Mouse (Mus musculus): ENCODE results near the gene Kcnab2. TPM values are rescaled to one million over a fixed set of nuclear protein-coding genes. Genes with fewer than 3 reads are reported as not detected.

The Kcnab2 gene
- polyA plus RNA-seq, 2 experiments from 2014 or later: 91.1 to 112 TPM

DNA sequence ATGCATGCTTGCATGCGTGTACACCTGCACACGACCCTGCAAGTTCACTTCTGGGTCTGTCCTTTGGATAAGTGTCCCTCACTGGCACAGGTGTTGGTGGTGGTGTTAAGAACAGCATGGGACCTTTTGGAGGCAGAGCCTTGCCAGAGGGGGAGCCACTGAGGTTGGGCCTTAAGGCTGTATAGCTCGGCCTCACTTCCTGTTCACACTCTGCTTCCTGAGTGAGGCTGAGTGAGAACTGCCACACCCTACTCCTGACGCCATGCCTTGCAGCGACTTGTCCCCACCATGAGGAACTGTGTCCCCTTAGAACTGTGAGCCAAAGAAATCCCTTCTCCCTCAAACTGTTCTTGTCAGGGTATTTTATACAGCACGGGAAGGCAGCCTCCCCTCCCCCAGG lies 26.3 kb downstream of the Kcnab2 start:
- no peak for ATAC-seq

DNA sequence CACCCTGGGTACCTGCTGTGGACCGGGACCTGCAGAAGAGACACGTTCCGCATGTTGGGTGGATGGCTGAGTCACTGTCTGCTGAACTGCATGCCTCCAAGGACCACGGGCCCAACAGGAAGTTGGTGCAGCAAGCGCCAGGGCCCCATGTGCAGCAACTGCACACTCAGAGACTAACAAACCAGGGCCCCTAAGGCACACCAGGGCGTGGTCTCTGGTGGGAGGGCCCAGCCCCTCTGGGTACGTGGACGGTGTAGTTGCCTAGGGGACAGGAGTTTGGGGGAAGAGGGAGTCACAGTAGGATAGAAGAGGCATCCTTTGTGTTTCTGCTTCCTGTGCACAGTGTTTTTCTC lies 29.0 kb downstream of the Kcnab2 start:
- peak; percentile 76 for ATAC-seq

DNA sequence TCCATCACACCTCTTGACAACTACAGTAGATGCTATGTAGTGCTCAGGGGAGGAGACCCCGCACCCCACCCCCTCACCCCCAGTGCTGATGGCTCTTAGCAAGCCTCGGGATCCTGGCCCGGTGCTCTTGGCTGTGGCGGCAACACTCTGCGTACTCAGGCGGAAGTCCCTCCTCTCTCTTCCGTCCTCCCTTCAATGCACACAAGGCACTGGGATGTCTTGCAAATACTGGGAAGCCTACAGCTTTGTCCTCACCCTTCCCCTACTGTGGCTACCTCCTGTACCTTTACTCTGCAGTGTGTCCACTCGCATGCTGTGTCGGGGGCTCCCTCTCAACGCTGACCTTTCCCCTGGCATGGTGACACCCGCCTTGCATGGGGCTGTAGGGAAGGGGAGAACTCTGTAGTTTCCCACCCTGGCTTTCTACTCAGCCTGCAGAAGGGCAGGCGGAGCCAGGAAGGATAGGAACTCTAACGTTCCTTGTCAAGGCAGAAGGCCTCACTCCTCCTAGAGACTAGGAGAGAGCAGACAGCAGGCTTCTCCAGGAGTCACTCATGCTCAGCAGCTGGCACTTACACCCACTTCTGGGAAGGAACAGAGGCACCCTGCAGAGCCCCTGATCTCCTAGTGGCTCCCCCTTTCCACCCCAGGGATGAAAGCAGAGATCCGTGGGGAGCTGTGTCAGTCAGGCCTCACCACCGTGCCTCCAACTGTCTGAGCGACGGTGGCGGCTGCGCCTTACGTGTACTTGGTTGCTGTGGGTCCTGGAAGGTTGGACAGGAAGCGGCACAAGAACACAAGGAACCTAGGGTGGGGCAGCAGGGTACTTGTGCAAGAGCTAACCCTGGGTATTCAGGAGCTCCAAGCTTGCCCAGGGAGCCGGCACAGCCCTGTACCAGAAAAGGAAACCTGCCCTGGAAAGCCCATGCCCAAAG lies 29.7 kb downstream of the Kcnab2 start:
- ATAC-seq: peak; percentile 26

DNA sequence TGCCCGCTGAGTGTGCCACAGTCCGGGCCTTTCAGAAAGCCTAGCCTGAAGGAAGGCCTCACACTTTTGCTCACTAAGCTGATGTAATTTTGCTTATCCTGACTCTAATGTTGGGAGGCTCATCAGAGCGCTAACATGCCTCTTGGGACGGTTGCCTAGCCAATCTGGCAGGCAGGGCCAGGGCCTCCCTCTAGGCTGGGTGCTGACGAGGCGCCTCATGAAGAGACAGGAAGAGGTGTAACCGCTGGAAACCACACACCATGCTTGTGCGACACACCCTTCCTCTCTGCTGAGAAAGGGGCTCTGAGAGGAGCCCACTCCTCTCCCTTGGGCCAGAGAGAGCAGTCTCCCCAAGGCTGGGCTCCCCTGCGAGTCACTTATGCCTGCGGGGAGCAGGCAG lies 31.5 kb downstream of the Kcnab2 start:
- peak; percentile 82 for ATAC-seq

DNA sequence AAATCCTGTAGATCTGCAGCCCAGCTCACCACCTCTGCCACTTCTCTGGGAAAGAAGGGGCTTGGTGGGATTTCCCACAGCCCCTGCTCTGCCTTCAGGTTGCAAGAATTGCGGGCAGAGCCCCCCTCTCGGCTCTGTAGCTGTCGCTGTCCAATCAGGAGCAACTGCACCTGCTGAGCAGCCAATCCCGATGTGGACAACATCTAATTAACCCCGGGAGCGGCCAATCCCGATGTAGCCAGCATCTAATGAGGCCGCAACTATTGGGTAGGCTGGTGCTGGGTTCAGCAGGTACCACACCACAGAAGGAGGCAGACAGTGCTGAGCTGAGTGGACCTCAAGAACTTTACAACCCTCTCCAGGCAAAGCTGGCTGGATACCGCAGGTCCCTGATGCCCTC lies 36.1 kb downstream of the Kcnab2 start:
- no peak for ATAC-seq

DNA sequence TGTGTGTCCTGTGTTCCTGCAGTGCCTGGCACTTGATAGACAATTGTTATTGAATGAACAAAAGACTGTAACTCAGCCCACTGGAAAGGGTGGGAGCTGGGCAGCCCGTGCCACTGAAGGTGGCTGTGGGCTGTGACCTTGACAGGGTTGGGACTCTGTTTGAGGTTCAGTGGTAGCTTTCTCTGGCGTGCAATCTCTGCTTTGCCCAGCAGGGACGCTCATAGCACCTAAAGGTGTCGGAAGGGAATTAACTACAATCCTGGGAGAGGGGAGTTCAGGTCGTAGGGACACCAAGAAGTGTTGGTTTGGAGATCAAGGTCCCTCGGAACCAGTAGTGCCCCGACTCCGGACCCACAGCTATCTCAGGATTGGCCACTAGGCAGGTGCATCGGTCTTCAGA lies 36.8 kb downstream of the Kcnab2 start:
- no peak for ATAC-seq

DNA sequence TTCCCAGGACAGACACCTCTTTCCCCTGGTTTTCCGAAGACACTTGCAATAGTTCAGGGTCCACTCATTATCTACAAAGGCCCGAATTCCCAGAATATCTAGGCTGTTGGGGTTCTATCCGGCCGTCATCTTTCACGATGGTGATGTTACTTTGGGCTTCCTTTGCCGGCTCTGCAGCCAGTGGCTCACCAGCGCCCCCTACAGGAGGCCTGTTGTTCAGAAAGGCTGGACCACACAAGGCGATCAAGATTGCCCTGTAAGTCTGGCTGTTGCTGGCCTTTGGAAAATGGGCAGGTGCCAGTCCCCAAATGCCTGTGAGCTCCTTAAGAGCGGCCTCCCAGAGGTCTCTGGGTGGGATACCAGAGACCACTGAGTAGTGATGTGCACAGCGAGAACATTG lies 42.4 kb downstream of the Kcnab2 start:
- ATAC-seq: peak; percentile 34

DNA sequence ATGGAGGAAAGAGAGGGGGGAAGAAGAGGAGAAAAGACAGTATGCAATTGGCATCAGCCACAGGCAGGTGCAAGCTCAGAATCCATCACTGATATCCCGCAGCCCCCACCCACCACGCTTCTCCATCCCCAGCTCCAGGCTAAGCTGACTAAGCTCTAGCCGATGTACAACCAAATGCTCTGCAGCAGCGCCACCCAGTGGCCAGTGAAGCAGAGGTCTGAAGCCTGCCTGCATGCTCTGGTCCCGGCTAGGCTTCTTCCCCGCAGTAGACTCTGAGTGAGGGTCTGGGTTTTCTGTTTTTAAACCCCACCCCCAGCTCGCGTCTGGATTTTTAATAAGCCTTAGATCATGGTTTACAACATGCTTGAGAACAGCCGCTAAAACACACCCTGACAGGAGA lies 42.8 kb downstream of the Kcnab2 start:
- ATAC-seq: no peak

DNA sequence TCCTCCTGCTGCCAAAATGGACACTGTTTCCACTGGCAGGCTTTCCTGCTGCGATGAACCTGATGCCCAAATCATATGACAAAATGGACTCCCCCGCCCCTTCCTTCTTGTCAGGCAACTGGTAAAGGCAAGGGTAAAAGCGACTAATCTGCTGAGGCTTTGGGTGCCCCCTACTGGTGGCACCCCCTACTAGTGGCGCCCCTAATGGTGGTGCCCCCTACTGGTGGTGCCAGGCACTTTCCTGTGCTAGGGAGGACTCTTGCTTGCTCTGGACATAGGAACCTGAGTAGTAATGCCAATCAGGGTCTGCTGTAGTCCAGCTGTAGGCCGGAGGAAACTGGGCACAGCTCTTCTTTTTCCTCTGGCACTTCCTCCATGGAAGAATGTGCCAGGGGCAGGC lies 45.4 kb downstream of the Kcnab2 start:
- ATAC-seq: no peak

DNA sequence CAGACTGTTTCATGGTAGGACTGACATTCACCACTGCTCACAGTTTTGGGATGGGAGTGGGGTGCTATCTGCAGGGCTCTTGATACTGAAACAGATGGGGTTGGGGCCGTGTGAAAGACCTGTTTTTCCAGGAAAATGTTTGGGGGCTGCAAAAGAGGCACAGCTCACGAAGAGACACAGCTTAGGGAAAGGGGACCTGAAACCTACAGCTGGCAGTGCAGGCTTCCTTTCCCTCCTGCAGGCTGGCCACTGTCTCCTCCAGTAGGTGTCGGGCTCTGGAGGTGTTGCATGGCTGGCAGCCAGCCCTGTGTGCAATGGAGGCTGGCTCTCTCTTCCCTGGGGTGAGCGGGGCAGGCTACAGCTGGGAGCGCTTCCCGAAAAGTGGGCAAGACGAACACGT lies 49.4 kb downstream of the Kcnab2 start:
- ATAC-seq: no peak

DNA sequence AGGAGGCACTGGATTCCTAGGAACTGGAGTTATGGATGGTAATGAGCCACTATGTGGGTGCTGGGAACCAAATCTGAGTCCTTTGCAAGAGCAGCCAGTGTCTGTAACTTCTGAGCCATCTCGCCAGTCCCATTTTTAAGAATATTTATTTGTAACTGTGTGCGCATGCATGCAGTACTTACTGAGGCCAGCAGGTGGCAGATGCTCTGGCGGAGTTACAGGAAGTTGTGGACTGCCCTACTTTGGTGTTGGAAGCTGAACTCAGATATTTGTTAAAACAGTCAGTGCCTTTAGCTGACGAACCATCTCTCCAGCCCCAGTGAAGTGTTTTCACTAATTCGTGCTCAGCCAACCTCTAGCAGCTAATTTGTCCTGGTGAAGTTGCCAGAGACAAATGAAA lies 52.7 kb downstream of the Kcnab2 start:
- ATAC-seq: no peak

DNA sequence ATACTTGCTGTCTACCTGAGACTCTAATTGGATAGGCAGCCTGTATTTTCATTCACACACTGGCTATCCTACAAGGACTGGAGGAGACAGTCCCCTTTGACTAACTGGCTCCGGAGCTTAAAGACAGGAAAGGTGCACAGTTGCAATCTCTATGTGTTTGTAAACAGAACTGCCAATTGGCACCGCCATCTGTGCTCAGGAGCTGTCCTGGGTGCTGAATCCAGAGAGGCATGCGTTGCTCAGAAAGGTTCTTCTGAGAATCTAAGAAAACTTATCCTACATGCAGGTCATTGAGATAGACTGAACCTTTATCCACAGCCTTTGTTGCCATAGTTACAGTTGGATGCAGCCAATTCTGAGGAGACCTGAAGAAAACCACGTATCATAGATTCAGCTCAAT lies 53.3 kb downstream of the Kcnab2 start:
- ATAC-seq: no peak

DNA sequence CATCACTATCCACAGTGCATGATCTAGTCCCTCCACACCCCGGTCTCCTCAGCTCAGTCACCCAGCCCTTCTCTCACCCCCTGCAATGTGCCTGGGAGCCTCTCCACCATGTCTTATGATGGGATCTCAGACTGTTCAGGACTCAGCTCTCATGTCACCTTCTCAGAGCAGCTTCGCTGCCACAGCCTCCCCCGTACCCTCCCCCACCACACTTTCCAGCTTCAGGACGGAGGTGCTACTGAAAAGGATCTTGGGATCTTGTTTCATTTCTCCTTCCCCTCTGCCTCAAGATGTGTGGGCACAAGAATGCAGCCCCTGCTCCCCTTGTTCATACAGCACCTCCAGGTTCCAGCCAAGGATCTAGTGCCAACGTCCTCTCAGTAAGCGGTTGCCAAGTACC lies 54.1 kb downstream of the Kcnab2 start:
- no peak for ATAC-seq

DNA sequence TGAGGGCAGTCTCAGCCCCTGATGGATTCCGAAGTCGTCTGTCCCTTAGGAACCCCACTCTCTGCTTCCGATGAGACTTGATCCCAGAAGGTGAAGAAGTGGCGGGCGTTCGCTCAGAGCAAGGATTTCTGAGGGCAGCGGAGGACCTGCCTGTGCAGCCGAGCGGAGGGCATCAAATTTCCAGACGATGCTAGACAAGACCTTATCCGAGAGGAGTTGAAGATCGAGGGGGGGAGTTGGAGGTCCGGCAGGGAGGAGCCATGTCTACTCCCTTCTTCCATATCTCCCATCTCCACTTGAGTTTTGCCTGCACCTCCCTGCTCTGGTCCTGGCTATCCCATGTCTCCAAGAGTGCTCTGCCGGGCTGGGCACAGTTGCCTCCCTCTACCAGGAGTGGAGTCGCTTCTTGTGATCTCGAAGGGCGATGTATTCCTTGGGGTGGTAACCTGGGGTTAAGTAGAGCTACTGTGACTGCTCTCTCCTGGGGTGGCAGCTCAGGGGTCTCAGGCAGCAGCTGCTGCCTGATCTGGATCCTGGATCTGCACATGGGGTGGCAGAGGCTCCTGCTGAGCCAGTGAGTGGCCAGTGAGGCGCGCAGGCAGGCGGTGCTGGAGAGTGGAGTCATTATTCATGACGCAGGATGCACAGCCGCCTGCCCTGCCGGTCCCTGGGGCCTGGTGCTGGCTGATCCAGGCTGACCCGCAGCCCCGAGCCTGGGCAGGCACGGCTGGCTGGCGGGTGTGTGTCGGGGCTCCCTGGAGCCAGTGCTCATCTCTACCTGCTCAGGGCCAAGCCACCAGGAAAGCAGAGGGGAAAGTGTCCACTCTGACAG lies 59.2 kb downstream of the Kcnab2 start:
- no peak for ATAC-seq

DNA sequence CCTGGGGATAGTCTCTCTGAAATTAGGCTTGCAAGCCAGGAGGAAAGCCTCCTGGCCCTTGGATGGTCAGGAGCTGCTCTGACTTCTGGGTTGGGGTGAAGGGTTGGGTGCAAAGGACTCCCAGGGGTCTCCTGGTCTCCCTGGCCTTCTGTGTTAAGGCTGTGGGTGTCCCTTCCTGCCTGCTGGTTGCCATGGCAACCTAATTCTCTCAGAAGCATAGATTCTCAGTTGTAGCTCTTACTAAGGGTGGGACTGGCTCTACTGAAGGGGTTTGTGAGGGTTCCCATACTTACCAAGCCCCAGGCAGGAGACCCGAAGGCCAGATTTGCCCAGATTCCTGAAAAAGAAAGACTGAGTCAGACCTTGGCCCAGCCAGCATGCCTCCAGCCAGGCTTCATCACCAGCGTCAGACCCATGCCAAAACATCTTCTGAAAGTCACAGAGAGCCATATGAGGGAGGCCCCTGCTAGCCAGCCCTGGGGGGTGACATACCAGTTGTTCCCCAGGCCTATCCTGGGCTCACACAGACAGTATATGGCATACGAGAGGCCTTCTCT lies 65.1 kb downstream of the Kcnab2 start:
- ATAC-seq: no peak

DNA sequence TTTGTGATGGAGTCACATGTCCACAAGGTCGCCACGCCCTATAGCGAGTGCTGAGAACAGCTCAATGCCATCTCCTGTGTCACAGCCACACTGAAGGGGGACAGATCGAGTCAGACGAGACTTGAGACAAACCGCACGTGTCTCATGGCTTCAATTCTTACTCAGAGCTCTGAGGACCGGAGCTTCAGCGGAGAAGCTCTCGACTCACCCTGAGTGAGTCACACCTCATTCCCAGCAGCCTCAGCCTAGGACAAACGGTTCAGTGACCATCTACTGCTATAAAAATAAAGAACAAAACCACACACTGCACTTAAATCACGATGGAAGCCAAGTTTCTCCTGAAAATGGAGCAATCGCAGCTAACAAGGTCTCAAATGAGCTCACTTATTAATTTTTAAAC lies 66.7 kb downstream of the Kcnab2 start:
- ATAC-seq: no peak

DNA sequence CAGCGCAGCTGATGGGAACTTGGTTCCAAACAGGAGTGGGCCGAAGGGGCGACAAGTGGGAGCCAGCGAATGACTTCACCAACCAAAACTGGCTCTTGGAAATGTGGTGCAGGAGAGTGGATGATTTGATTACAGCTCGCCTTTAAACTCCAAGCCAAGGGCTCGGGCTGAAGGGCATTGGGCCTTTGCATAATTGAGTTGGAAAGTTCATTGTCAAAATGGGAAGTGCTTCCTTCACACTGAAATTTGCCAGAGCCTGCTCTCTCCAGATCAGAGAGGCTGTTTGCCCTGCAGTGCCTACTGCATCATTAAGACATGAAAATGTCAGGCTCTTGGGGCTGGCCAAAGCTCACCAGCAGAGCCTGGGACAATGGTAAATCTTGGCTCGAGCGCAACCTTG lies 71.1 kb downstream of the Kcnab2 start:
- ATAC-seq: no peak

DNA sequence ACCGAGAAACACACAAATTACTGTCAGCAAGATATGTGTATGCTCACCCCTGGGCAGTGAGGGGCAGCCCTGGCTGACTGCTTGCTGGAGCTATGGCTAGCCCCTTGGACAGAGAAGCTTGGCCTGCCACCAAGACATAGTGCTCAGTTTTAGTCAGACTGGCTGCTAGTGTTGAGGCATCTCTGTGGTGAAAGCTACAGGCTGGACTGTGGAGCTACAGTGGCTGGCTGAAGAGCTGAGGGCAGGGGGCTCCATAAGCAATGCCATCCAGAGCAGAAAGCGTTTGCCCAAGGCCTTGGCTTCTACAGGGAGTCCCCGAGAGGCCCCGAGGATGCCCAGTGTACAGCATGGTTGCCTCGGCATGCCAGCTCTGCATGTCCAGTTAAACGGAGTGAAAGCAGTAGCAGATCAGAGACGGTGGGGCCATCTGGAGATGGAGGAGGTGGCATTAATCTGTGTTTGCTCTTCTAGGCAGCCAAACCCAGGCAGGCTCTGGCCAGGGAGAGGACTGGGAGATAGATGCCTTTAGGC lies 71.9 kb downstream of the Kcnab2 start:
- ATAC-seq: no peak

DNA sequence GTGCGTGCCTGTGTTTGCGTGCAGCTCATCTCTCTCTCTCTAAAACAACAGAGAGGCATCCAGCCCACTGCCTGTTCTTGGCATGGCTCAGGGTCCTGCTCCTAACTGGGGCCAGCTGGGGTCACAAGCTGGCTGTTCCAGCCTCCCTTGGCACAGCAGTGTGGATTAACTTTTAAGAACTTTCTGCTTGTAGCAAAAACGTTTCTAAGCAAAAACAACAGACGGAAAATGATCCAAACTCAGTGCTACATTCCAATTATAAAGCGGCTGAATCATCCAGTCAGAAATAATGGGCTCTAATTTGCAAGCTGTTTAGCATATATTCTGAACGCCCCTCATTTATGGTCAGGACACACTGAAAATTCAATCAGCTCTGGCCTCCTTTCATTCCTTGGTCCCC lies 72.5 kb downstream of the Kcnab2 start:
- ATAC-seq: no peak

DNA sequence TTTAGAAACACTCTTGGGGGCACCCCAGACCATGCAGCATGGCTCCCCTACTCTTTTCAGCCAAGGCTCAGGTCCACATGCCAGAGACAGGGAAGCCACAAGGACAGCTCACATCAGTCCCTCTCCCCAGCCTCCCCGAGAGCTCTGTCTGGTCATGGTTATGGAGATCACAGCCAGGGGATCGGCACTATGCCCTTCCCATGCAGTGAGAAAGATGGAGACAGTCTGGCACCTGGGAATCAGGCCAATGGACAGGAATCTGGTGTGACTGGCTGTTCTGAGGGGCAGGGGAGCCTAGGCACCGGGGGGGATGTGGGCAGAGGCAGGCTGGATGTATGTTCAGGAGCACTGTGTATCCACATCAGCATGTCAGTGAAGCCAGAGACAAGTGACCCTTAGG lies 78.7 kb downstream of the Kcnab2 start:
- no peak for ATAC-seq

DNA sequence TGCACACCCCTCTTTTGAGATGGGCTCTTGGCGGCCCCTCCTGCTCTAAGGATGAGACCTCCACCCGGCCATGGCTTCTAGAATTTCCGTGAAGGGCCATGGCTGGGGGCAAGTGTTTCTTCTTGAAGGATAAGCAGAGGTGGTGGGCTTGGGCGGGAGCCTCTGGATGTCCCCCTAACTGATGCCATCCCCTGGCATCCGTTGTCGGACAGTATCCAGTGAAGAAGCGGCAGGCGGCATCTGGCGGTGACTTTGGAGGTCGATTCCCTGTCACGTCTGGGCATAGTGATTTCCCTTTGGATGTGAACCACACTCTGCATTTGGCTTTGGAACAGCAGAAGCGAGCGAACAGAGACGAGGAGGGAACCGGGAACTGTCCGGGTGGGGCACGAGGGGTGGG lies 85.0 kb downstream of the Kcnab2 start:
- no peak for ATAC-seq

DNA sequence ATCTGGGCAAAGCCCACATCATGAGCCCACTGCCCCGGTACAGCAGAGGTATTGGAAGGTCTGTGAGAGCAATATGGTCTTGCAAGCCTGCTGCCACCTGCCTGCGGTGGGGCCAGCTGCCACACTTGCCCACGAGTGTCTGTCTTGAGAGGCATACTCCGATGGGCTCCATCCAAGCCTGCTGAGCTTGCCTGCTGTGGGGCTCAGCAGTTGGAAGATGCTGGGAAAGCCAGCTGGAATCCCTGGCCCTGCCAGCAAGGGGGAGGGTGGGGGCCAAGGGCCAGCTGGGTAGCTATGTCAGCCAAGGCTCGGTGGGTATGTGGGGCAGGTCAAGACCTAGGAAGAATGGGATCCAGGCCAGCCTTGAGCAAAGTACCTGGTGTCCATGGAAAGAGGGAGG lies 85.5 kb downstream of the Kcnab2 start:
- ATAC-seq: no peak

DNA sequence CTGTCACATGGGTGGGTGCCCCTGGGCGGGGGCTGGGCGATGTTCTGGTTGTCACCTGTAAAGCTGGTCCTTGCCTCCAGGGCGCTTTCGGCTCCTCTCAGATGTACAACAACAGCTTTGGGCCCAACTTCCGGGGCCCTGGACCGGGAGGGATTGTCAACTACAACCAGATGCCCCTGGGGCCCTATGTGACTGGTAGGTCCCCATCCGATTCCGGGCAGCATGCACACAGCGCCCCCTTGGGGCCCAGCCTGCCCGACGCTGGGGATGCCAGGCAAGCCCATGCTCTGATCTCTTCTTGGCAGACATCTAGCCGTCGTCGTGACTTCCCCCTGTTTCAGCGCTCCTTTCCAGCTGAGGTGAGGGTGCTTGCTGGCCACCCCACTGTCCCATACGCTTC lies 92.0 kb downstream of the Kcnab2 start:
- no peak for ATAC-seq
